Mouse (Mus musculus): ENCODE measurements at regions not wholly inside any gene's neighbourhood (a gene's known extent, or its start where the extent isn't known, plus 50 kb on each side); places are given as distances from the start of the nearest gene placed in this dataset.

DNA sequence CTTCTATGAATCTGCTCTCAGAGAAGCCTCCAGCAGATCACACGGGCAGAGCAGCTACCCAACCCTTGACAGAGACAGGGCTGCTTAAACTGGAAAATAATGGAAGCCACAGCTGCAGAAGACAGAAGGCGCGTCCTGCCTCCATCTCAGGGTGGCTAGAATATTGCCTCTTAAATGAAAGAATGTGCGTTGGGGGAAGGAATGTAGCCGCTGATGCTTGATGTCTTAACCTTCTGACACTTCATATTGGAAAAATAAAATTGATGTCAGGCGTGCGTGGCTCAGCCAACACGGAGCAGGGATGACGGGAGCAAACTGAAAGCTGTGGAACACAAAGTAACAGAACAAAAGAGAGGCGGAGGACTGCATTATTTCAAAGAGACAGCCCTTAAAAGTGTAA is 114.6 kb upstream of the Ppm1h start:
- no peak for DNase-seq (ENCODE audit: extremely low spot score in 1 of 2, low spot score in 1 of 2)

DNA sequence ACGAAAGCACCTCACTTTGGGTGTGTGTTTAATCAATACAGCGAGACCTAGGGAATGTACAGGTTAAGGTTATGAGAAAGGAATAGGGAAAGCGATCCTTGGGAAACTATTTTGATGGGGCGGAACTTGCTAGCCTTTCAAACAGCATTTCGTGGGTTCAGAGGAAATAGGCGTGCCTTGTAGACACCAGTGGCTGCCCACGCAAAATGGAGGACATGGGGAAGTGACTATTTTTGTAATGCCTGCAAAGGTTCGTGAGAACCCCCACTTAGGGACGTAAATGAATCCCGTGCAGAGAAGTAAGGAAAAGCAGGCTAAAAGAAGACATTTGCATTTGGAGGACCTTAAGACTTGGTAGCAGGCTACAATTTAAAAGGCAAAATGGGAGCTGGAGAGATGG is 114.1 kb upstream of the Ppm1h start:
- no peak for DNase-seq (ENCODE audit: extremely low spot score in 1 of 2, low spot score in 1 of 2)

DNA sequence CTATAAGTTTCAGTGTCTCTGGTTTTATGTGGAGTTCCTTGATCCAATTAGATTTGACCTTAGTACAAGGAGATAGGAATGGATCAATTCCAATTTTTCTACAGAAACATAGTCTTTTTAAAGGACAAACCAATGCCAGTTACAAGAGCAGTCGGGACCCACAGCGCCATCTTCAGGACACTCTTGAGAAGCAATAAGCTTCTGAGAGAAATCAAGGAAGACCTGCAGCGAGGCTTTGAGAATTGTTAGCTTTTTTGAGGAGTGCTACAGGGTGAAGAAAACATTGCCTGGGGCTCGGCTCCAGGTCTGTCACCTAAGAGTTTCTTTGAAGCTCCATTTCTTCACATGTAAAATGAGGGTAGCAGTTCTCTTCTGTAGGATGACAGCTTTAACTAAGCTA is 112.0 kb upstream of the Ppm1h start:
- DNase-seq (ENCODE audit: extremely low spot score in 1 of 2, low spot score in 1 of 2), result no peak

DNA sequence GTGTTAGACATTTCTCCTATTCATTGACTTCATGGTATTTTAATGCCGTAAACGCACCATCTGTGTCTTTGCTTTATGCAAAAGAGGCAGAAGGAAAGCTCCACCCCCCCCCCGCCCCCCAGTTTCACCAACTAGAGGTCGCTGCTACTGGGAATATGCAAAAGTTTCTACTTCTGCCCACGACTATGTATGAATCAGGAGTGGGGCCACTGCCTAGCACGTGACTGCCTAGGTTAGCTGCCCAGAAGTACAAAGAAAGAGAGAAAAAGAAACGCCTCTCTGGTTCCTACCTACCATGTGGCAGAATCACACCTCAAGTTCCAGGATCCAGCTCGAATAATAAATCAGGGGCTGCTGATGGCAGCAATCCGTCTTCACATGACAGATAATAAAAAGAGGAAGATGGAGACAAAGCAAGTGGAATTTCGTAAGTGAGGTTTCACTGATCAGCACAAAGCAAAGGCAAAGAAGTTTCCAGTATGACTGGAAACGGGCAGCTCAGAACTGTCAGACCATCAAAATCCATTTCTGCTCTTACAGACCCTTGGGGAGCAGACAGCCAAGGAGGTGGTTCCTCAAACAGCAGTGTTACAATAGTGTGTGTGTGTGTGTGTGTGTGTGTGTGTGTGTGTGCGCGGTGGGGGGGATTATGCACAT is 108.9 kb upstream of the Ppm1h start:
- DNase-seq (ENCODE audit: extremely low spot score in 1 of 2, low spot score in 1 of 2), result peak in 1 of 2 experiments; percentile 42

DNA sequence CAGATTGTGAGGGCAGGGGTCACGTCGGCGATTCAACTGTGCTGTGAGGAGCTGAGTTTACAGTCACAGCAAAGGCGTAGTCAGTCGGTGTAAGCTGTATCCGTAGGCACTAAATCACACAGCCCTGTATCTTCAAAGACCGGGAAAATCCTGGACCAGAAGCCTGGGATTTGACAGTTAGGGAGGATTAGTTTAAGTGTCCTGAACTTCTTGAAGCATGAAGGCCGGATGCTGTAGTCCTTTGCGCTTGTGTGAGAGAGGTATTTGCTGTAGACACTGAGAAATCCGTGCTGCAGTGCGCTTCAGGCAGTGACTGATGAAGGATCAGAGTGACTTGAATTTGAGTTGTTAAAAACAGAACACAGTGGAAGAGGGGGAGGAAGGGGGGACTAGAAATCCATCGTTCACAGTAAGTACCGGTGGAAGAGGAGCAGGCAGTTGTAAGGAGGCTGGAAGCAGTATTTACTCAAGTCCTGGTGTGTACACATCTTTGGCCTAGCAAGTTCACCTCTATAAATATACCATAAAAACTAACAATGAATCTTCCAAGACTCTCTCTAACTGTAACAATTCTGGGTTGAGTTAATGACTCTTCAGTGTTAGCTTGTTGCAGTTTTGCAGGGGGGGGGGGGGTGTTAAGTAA is 107.5 kb upstream of the Ppm1h start:
- no peak for DNase-seq (ENCODE audit: extremely low spot score in 1 of 2, low spot score in 1 of 2)

DNA sequence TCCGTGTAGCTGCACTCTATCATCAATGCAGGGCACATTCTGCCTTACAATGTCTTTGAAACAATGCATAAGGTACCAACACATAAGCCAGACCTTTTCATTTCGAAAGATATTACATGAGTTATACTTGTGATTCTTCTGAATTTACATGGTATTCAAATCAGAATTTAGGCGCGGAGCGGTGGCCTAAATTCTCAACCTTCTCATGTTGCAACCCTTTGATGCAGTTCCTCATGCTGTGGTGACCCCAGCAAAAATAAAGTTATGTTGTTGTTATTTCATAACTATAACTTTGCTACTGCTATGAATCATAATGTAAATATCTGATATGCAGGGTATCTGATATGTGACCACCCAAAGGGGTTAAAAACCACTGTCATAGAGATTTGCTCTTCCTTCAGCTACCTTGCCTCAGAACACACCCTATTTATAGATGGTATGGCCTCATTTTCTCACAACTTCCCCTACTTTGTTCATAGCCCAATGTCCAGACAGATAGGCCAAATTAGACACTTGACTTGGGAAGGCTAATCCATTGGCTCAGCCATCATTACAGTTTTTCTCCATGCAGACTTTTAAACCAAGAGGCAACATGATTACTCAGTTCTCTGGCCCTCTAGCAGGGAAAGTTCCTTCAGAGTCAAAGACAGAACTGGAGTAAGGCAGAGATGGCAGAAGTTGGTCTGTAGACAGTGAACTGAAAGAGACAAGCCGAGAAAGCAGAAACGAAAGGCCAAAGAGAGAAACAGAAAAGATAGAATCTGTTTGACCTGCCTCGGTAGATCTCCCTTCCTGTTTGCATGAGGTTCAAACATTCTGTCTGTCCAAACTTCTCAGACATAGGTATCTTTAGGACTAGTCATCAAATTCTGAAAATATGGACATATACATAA is 102.1 kb upstream of the Ppm1h start:
- DNase-seq (ENCODE audit: extremely low spot score in 1 of 2, low spot score in 1 of 2), result no peak

DNA sequence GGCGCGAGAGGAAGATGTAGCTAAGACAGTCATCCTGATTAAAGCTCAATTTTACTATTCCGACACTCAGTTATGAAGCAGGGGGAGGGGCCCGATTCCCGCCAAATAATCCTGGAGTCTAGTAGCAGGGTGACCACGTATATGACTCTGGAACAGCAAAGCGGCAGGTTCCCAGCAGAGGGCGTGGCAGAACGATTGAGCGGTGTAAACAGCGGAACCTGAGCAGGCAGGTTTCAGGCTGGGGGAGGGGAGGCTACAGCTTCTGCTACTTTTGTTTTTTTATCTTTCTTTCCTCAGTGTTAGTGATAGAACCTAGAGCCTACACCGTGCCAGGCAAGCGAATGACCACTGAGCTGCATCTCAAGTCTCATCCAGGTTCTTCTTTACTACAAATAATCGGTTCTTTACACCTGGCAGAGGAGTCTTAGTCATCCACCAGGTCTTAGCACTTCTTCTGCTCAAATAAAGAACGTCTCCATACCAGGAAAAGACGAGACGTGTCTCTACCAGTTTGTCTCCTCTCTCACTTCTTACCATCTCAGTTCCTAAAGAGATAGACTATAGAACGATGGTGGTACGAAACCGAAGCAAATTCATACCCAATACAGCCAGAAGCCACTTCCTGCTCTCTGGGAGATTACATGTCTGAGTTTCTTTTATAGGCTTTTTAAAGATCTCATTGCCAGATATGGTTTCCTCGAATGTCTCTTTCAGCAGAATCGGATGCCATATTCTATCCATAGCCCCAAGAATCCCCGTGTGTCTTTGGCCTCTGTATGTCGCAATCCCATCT is 100.2 kb upstream of the Ppm1h start:
- DNase-seq (ENCODE audit: extremely low spot score in 1 of 2, low spot score in 1 of 2), result no peak

DNA sequence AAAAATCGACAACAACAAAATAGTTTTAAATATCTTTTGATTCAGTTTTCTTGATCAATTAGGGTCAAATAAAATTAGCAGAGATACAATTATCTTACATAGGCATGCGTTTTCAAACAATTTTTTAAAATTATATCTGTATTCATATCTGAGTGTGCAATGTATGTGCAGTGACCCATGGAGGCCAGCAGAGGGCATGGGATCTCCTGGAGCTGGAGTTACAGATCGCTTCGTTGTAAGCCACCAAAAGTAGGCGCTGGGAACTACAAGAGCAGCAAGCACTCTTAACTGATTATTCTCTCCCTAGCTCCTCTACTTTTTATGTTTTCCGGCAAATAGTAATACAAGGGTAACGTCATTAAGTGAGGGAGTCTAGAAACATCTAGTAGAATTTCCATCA is 97.5 kb upstream of the Ppm1h start:
- no peak for DNase-seq (ENCODE audit: extremely low spot score in 1 of 2, low spot score in 1 of 2)

DNA sequence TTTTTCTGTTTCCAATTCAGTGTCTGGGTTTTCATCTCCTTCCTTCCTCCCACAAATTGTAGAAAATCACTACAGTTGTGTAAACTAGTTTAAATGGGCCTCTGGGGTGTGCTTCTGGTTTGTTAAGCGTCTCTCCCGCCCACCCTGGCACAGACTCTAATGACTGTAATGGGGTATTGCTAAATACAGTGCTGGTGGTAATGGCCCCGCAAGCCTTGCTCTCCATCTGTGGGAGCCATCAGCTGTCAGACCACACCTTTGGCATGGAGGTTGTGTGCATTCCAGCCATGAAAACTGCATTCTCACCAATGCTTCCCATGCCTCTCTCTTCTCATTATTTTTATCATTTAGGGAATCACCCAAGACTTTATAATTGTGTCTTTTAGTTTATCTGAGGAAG is 91.0 kb upstream of the Ppm1h start:
- DNase-seq (ENCODE audit: extremely low spot score in 1 of 2, low spot score in 1 of 2), result no peak

DNA sequence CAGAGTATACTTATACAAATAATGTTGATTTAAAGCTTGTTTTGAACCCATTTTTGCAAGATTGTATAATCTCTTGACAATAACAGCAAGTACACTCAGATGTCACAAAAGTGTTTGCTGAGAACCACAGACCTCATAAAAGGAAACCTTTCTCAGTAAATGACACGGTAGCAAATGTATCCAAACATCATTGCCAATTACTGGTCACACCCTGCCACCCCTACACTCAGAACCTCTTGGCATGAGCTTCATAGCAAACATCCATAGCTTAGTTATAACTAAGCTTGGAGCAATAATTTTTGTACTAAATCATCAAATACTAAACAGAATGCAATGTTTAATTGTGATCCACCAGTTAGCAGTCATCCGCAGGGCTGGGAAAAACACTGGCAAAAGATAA is 79.1 kb upstream of the Ppm1h start:
- DNase-seq (ENCODE audit: extremely low spot score in 1 of 2, low spot score in 1 of 2), result no peak

DNA sequence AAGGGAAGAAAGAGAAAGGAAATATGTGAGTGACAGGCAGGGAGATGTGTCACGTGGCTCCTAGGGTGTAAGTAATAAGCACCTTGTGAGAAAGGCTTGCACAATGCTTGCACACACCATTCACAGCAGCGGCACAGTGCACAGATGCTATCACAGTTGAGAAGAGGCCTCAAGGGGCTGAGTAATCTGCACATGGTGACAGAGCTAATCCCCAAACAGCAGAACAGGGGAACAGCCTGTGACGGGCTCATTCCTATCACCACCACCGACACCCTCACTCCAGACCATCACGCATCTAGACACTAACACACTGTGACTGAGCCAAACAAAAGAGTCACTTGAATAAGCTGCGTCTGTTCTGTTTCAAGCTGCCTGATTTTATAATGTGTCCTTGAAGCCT is 76.2 kb upstream of the Ppm1h start:
- peak in 1 of 2 experiments; percentile 2 for DNase-seq (ENCODE audit: extremely low spot score in 1 of 2, low spot score in 1 of 2)

DNA sequence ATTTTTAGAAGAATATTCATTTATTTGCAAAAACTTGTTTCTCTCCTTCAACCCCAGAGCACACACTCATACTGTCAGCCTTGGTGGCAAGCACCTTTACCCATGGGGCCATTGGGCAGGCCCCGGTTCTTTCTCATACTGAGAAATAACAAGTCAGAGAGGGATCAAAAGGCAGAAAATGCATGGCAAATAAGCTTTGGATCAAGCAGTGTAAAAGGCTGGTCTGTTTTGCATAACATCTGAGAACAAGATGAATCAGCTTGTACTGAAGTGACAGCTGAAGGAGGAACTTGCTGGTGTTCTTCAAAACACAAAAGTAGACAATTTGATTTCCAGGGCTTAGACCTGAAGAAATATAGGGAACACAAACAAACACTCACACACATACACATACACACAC is 74.6 kb upstream of the Ppm1h start:
- DNase-seq (ENCODE audit: extremely low spot score in 1 of 2, low spot score in 1 of 2), result no peak

DNA sequence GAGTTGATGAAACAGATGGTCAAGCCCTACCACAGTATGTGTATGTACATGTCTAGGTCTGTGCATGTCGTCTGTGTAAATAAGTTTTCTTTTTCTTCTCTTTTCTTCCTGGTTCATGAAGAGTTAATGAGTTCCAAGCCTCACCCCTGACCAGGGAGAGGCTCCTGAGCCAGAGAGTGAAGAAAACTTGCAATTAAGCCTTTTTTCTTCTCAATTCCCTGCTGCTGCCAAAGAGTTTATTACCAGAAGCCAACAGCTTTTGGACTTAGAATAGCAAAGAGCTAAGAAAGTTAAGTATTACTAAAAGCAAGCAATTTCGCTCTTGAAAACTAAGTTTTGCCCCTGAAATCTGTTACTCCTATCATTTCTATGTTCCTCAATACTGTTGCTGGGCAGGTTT is 65.3 kb upstream of the Ppm1h start:
- no peak for DNase-seq (ENCODE audit: extremely low spot score in 1 of 2, low spot score in 1 of 2)

DNA sequence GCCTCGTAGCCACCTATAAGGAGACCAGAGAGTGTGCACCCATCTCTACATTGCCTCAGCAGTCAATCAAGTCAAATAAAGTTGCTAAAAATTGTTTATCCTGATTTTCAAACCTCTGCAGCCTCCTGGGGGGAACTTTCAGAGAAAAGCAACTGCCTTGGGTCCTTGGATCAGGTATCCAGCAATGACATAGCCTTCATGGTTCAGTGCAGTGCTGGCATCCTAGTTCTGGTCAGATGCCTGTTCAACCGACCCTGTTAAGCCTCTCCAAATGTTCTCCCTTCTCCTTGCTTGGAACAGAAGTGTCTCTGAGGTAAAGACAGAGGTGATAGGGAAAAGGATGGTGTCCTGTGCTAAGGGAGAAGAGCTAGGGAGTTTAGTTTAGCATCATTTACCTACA is 64.7 kb upstream of the Ppm1h start:
- no peak for DNase-seq (ENCODE audit: extremely low spot score in 1 of 2, low spot score in 1 of 2)

DNA sequence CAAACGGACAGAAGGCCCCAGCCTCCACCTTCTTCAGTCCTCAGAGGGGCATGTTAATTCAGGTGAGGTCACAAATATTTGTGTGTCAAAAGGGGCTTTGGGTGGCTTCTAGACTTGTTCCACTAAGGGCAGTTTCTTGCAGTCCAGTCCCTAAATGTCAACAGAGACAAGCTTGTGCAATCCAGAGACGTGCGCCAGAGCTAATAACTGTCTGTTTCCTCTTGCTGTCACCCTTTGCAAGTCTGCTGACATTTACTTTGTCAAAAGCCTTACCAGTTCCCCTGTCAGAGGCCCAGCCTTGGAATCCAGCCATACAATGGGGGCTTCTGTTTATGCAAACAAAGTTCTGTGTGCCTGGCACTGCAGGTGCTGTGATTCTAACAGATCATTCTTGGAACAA is 63.8 kb upstream of the Ppm1h start:
- DNase-seq (ENCODE audit: extremely low spot score in 1 of 2, low spot score in 1 of 2), result no peak

DNA sequence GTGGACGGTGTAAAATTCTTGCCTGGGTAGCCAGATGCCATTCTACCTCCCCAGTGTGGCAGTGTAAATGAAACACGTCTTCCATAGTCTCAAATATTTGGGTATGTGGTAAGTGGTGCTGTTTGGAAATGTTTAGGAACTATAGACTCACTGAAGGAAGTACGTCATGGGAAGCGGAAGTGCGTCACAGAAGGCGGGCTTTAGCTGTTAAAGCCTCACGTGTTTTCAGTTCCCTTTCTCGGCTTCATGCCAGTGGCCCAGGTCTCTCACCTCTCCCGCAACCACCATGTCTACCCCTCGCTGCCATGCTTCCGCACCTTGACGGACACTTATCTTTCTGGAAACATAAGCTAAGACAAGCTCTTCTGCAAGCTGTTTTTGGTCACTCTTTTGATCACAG is 62.9 kb upstream of the Ppm1h start:
- no peak for DNase-seq (ENCODE audit: extremely low spot score in 1 of 2, low spot score in 1 of 2)

DNA sequence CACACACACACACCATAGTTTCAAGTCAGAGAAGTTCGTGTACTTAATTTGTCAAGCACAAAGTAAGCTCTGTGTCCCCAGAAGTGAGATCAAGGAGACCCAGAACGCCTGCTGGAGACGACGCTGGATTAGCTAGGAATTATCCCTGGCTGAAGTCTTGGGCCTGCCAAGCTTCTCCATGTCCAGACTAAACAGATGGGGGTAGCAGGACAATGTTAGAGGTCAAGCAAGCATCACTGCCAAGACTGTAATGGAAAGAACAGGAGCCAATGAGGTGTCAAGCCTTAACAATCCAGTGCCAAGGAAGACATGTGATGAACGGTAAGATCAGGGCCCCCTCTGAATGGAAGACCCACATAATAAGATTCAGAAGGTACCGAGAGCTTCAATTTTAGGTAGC is 62.2 kb upstream of the Ppm1h start:
- DNase-seq (ENCODE audit: extremely low spot score in 1 of 2, low spot score in 1 of 2), result no peak

DNA sequence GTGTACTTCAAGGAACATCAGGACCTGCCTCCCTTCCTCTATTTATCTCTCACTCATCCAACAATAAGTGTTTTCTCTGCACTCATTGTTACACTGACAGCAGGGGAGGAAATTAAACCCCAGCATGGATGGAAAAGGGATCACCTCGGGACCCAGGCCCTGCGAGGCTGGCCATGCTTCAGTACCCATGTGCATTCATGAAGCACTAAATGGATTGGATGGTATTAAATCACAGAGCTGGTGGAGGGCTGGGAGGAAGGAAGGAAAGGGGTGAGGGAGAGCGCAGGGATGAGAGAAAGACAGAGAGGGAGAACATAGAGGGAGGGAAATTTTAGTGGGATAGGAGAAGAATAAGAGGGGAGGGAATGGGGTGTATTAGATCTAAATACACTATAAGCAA is 59.7 kb upstream of the Ppm1h start:
- DNase-seq (ENCODE audit: extremely low spot score in 1 of 2, low spot score in 1 of 2), result no peak

DNA sequence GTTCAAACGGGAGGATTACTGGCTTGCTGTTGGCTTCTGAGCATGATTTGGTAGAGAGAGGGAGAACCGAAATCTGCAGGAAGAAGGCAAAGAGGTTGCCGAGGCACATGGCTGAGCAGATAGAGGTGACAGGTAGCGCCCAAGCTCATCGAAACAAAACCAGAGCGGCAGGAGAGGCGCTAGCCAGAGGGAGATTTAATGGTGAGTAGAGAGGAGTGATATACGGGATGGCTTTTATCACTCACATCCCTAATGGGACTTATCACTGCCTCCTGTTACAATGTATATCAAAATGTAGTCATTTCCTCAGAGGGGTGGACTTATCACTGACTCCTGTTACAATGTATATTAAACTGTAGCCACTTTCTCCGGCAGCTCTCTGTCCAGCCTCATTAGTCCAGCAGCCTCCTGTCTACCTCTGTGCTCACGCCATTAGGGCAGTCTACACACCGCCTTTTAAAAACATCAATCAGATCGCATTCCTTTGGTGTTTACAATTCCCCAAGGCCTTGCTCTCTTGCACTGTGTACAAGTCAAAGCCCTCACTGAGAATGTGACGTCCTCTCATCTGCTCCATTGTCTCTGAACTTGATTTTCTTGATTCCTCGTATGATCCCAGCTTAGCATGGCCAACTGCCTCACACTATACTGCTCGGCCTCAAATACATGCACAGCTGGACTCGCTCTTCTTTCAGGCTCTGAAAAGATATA is 59.0 kb upstream of the Ppm1h start:
- DNase-seq (ENCODE audit: extremely low spot score in 1 of 2, low spot score in 1 of 2), result no peak

All from frontal cortex, adult 2 months (tissue).